Mouse (Mus musculus) liver, embryonic 14.5 days (tissue): ENCODE measurements at regions not wholly inside any gene's neighbourhood (a gene's known extent, or its start where the extent isn't known, plus 50 kb on each side); places are given as distances from the start of the nearest gene placed in this dataset.

Source experiments
- ATAC-seq: fragments of 200-750 bp; cut with Nextera tagmentation; 2 replicates; pipeline ENCODE4 v1.8.0; 2017; ENCODE audit warnings: moderate number of reproducible peaks, mild to moderate bottlenecking, moderate library complexity; ENCODE audit not compliant: insufficient read depth
- DNase-seq, 3 experiments: peaks; one replicate each; pipeline ENCODE4 v3.0.0-alpha.2; 2012 to 2013; ENCODE audit warnings: low read depth in 3 of 3, low spot score in 3 of 3
- H3K27ac ChIP-seq: fragments of 300-500 bp; sonication (generic); 2 replicates; pipeline ENCODE4 v1.5.1; 2014; ENCODE audit warnings: moderate library complexity, mild to moderate bottlenecking, control low read depth, inconsistent platforms
- H3K27me3 ChIP-seq: fragments of 300-500 bp; sonication (generic); 2 replicates; pipeline ENCODE4 v1.6.1; 2014; ENCODE audit warnings: mild to moderate bottlenecking, low read length, moderate library complexity; ENCODE audit not compliant: control insufficient read depth, insufficient read depth
- H3K36me3 ChIP-seq: fragments of 300-500 bp; sonication (generic); replicated peaks from 2 replicates; pipeline ENCODE4 v1.6.1; 2014; ENCODE audit warnings: low read depth; ENCODE audit not compliant: control insufficient read depth, insufficient read depth
- H3K4me1 ChIP-seq, 2 experiments: fragments of 200-500 bp in 1 of 2; fragments of 300-500 bp in 1 of 2; sonication (generic) in 1 of 2; replicated peaks; 2 replicates each; pipeline ENCODE4 v1.6.1; 2012 to 2014; ENCODE audit warnings: antibody characterized with exemption in 1 of 2, inconsistent platforms in 1 of 2, low read length in 1 of 2; ENCODE audit not compliant: control insufficient read depth in 2 of 2, insufficient read depth in 2 of 2
- H3K4me2 ChIP-seq: fragments of 300-500 bp; sonication (generic); 2 replicates; pipeline ENCODE4 v1.6.1; 2014; ENCODE audit warnings: low read depth, mild to moderate bottlenecking, control low read depth, moderate library complexity
- H3K4me3 ChIP-seq, 2 experiments: fragments of 200-500 bp in 1 of 2; fragments of 300-500 bp in 1 of 2; sonication (generic) in 1 of 2; 2 replicates each; pipeline ENCODE4 v1.5.1; 2012 to 2014; ENCODE audit warnings: low read depth in 2 of 2, low read length in 2 of 2, mild to moderate bottlenecking in 2 of 2, control low read depth in 1 of 2, inconsistent platforms in 1 of 2, moderate library complexity in 1 of 2; ENCODE audit not compliant: insufficient read depth in 1 of 2
- H3K9ac ChIP-seq: fragments of 300-500 bp; sonication (generic); replicated peaks from 2 replicates; pipeline ENCODE4 v1.6.1; 2014; ENCODE audit warnings: mild to moderate bottlenecking, control low read depth, moderate library complexity
- H3K9me3 ChIP-seq: fragments of 300-500 bp; sonication (generic); 2 replicates; pipeline ENCODE4 v1.6.1; 2016; ENCODE audit warnings: low read length, mixed read lengths; ENCODE audit not compliant: control insufficient read depth
- CTCF ChIP-seq: IDR thresholded peaks from 2 replicates; pipeline ENCODE4 v1.5.1; 2016; ENCODE audit warnings: antibody characterized with exemption, low read depth, control low read depth
- EP300 ChIP-seq: IDR thresholded peaks from 2 replicates; pipeline ENCODE4 v1.6.1; 2016; ENCODE audit warnings: antibody characterized with exemption, low read depth
- WGBS: fragments of 180-500 bp; shearing (Covaris S2); extraction: QIAGEN DNeasy Blood & Tissue Kit; methylation state at CpG from one replicate; pipeline ENCODE4 v1.1.7; 2014; ENCODE audit not compliant: insufficient replicate concordance; 5-methylcytosine and 5-hydroxymethylcytosine counted together

DNA sequence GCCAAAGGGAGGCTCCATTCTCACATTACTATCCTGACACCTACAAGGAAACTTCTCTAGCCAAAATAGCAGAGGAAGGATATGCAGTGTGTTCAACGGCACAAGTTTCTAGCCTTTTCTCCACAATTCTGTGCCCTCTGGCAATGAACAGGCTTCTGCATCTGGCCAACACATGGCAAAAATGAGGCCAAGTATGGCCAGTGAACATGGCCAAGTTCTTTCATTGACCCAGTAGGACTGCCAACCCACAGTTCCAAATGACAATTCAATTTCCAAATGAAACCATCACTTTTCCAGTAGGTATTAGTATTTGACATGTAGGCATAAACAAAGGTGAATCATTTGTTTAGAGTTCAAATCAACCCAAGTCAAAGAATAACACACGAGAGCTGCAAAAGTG is 208.8 kb downstream of the Gm11361 start:
- H3K4me3 ChIP-seq, result no peak overlapping the region
- ATAC-seq (no peak), DNase-seq (no peak)
- 59% methylated on average over 2 of the region's 2 CpGs for WGBS
- H3K4me2 ChIP-seq, result no peak overlapping the region
- TF ChIP-seq CTCF (no peak), EP300 (no peak)
- no peaks in the 10 kb centered on the region for H3K9me3 ChIP-seq
- H3K9ac ChIP-seq, result no peak overlapping the region
- H3K27ac ChIP-seq, result no peak overlapping the region
- no peaks in the 10 kb centered on the region for H3K4me1 ChIP-seq
- no peaks in the 10 kb centered on the region for H3K36me3 ChIP-seq
- no peaks in the 10 kb centered on the region for H3K27me3 ChIP-seq

DNA sequence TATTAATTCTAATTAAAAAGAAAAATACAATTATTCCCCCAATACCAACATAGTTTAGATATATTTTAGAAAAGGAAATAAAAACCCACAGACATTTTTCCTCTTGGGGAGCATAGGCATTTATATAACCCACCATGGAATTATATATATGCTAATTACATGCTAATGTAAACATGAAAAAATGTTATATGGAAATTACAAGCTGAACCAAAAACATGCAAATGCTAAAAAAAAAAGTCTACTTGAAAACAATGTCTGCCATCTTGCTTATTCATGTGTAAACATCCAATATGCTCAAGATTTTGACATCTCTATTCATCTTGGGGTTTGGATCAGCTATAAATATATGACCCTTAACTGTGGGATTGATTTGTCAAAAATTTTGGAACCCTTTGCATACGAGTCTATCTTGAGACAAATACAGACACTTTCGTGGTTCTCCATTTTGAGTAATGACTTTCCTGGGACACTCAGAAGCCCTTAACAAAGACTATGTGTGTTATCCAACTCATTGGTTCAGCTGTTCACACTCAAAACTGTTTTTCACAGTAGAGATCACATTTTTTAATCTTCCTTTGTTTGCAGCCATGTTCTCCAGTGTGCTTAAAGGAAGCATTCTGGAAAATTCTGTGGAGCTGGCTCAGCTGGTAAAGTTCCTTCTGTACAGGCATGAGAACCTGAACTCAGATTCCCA is 208.0 kb downstream of the Gm11361 start:
- H3K36me3 ChIP-seq, result no peaks in the 10 kb centered on the region
- no peak overlapping the region for H3K27ac ChIP-seq
- no peaks in the 10 kb centered on the region for H3K9me3 ChIP-seq
- no peak overlapping the region for H3K9ac ChIP-seq
- DNase-seq (no peak), ATAC-seq (no peak)
- H3K4me3 ChIP-seq, result no peak overlapping the region
- no peak for TF ChIP-seq EP300
- TF ChIP-seq CTCF, result no peak
- H3K4me1 ChIP-seq, result no peaks in the 10 kb centered on the region
- no peaks in the 10 kb centered on the region for H3K27me3 ChIP-seq
- H3K4me2 ChIP-seq, result no peak overlapping the region
- WGBS, result 59% methylated on average over 2 of the region's 2 CpGs

GRCm38 (mm10) chr13:28461281-28461680 is 204.0 kb downstream of the Gm11361 start:
- TF ChIP-seq CTCF (no peak), EP300 (no peak)
- no peak for DNase-seq
- Histone ChIP-seq H3K27ac (no peak overlapping the region), H3K9ac (no peak overlapping the region), H3K9me3 (no peaks in the 10 kb centered on the region), H3K4me3 (no peak overlapping the region), H3K36me3 (no peaks in the 10 kb centered on the region), H3K4me1 (no peaks in the 10 kb centered on the region), H3K27me3 (no peaks in the 10 kb centered on the region), H3K4me2 (no peak overlapping the region)
- no peak for ATAC-seq
- 66% methylated on average over 10 of the region's 10 CpGs for WGBS

- WGBS, result 57% methylated on average over 3 of the region's 3 CpGs
- Histone ChIP-seq H3K9ac (no peak overlapping the region), H3K4me1 (no peaks in the 10 kb centered on the region), H3K36me3 (no peaks in the 10 kb centered on the region), H3K4me3 (no peak overlapping the region), H3K9me3 (no peaks in the 10 kb centered on the region), H3K27ac (no peak overlapping the region), H3K27me3 (no peaks in the 10 kb centered on the region), H3K4me2 (no peak overlapping the region)
- DNase-seq (no peak), ATAC-seq (no peak)
- TF ChIP-seq EP300 (no peak), CTCF (no peak)
Observed at GRCm38 (mm10) chr13:28457403-28457802, 200.1 kb downstream of the Gm11361 start.

- Histone ChIP-seq H3K27ac (no peak overlapping the region), H3K4me2 (no peak overlapping the region), H3K4me1 (no peaks in the 10 kb centered on the region), H3K4me3 (no peak overlapping the region), H3K27me3 (no peaks in the 10 kb centered on the region), H3K9ac (no peak overlapping the region), H3K9me3 (no peaks in the 10 kb centered on the region), H3K36me3 (no peaks in the 10 kb centered on the region)
- no peak for TF ChIP-seq EP300
- no peak for TF ChIP-seq CTCF
- no peak for ATAC-seq
- 69% methylated on average over 3 of the region's 3 CpGs for WGBS
- no peak for DNase-seq
Observed at GRCm38 (mm10) chr13:28455878-28456277, 198.6 kb downstream of the Gm11361 start.
